Mouse (Mus musculus) MEL (cell line): Measurements from ENCODE around the gene Tnfaip8l2. TPM values are rescaled to one million over a fixed set of nuclear protein-coding genes. Genes with fewer than 3 reads are reported as not detected.

Source experiments
- DNase-seq: peaks from one replicate; pipeline ENCODE4 v3.0.0; 2011; ENCODE audit warnings: low read depth, low spot score
- H3K27ac ChIP-seq: 2 replicates; pipeline ENCODE4 v1.5.1; 2012; ENCODE audit warnings: low read depth, mild to moderate bottlenecking, control low read depth, low read length, moderate library complexity; ENCODE audit not compliant: control insufficient read depth
- H3K27me3 ChIP-seq, 2 experiments: fragments of 150-350 bp in 1 of 2; sonication (generic) in 1 of 2; 2 replicates each; pipeline ENCODE4 v1.6.1; 2012; ENCODE audit warnings: low read length in 2 of 2, mild to moderate bottlenecking in 2 of 2, improper control_type of control experiment in 1 of 2, moderate library complexity in 1 of 2; ENCODE audit not compliant: insufficient read depth in 2 of 2, control insufficient read depth in 1 of 2
- H3K36me3 ChIP-seq, 2 experiments: 2 replicates each; pipeline ENCODE4 v1.6.1; 2012 to 2014; ENCODE audit warnings: low read length in 2 of 2, improper control_type of control experiment in 1 of 2, inconsistent platforms in 1 of 2, mild to moderate bottlenecking in 1 of 2; ENCODE audit not compliant: insufficient read depth in 2 of 2, control insufficient read depth in 1 of 2
- H3K4me1 ChIP-seq, 2 experiments: fragments of 150-350 bp in 1 of 2; sonication (generic) in 1 of 2; 2 replicates each; pipeline ENCODE4 v1.6.1; 2012; ENCODE audit warnings: low read length in 2 of 2, improper control_type of control experiment in 1 of 2, mild to moderate bottlenecking in 1 of 2; ENCODE audit not compliant: insufficient read depth in 2 of 2, control insufficient read depth in 1 of 2
- H3K4me3 ChIP-seq, 2 experiments: fragments of 150-350 bp in 1 of 2; sonication (generic) in 1 of 2; 2 replicates each; pipeline ENCODE4 v1.5.1; 2012; ENCODE audit warnings: low read depth in 2 of 2, low read length in 2 of 2, mild to moderate bottlenecking in 2 of 2, moderate library complexity in 2 of 2, control low read depth in 1 of 2, improper control_type of control experiment in 1 of 2; ENCODE audit not compliant: control insufficient read depth in 1 of 2, insufficient read depth in 1 of 2
- H3K79me2 ChIP-seq: 2 replicates; pipeline ENCODE4 v1.6.1; 2012; ENCODE audit warnings: mild to moderate bottlenecking, low read length, moderate library complexity; ENCODE audit not compliant: control insufficient read depth, poor library complexity, insufficient read depth
- H3K9ac ChIP-seq: 2 replicates; pipeline ENCODE4 v1.6.1; 2012; ENCODE audit warnings: low read depth, mild to moderate bottlenecking, control low read depth, low read length, moderate library complexity; ENCODE audit not compliant: control insufficient read depth, poor library complexity, severe bottlenecking
- H3K9me3 ChIP-seq: fragments of 150-350 bp; sonication (generic); replicated peaks from 2 replicates; pipeline ENCODE4 v1.6.1; 2012; ENCODE audit warnings: mild to moderate bottlenecking, low read length, improper control_type of control experiment, moderate library complexity; ENCODE audit not compliant: insufficient read depth
- BHLHE40 ChIP-seq: IDR thresholded peaks from 2 replicates; pipeline ENCODE4 v1.6.1; 2012; ENCODE audit warnings: low read depth, mild to moderate bottlenecking, inconsistent platforms, low read length, improper control_type of control experiment, borderline replicate concordance
- CHD2 ChIP-seq: IDR thresholded peaks from 2 replicates; pipeline ENCODE4 v1.6.1; 2011; ENCODE audit warnings: low read length, improper control_type of control experiment
- CTCF ChIP-seq, 3 experiments: IDR thresholded peaks in 2 of 3; conservative IDR thresholded peaks in 1 of 3; 2 replicates each; pipeline ENCODE4 v1.5.1; 2011 to 2012; ENCODE audit warnings: low read length in 3 of 3, low read depth in 2 of 3, mild to moderate bottlenecking in 2 of 3, improper control_type of control experiment in 1 of 3, inconsistent platforms in 1 of 3, mixed read lengths in 1 of 3, moderate library complexity in 1 of 3; ENCODE audit not compliant: control insufficient read depth in 1 of 3, insufficient read depth in 1 of 3, poor library complexity in 1 of 3, severe bottlenecking in 1 of 3
- ELF1 ChIP-seq: IDR thresholded peaks from 2 replicates; pipeline ENCODE4 v1.6.1; 2014; ENCODE audit warnings: low read depth, mild to moderate bottlenecking, inconsistent platforms, low read length, improper control_type of control experiment, moderate library complexity
- EP300 ChIP-seq, 2 experiments: IDR thresholded peaks; 2 replicates each; pipeline ENCODE4 v1.6.1; 2011; ENCODE audit warnings: improper control_type of control experiment in 2 of 2, low read length in 2 of 2, low read depth in 1 of 2, mild to moderate bottlenecking in 1 of 2
- HCFC1 ChIP-seq: IDR thresholded peaks from 2 replicates; pipeline ENCODE4 v1.6.1; 2012; ENCODE audit warnings: low read depth, mild to moderate bottlenecking, inconsistent platforms, low read length, improper control_type of control experiment, moderate library complexity
- JUND ChIP-seq: IDR thresholded peaks from 2 replicates; pipeline ENCODE4 v1.6.1; 2011; ENCODE audit warnings: low read depth, mild to moderate bottlenecking, improper control_type of control experiment, low read length
- KAT2A ChIP-seq: conservative IDR thresholded peaks from 2 replicates; pipeline ENCODE4 v1.6.1; 2012; ENCODE audit warnings: low read depth, low read length, improper control_type of control experiment, inconsistent platforms
- MAX ChIP-seq: IDR thresholded peaks from 2 replicates; pipeline ENCODE4 v1.6.1; 2011; ENCODE audit warnings: low read length, improper control_type of control experiment
- MYB ChIP-seq: IDR thresholded peaks from 2 replicates; pipeline ENCODE4 v1.6.1; 2011; ENCODE audit warnings: mild to moderate bottlenecking, low read depth, low read length, improper control_type of control experiment
- MYC ChIP-seq: IDR thresholded peaks from 2 replicates; pipeline ENCODE4 v1.6.1; 2011; ENCODE audit warnings: low read depth, mild to moderate bottlenecking, low read length, improper control_type of control experiment, moderate library complexity
- NELFE ChIP-seq: IDR thresholded peaks from 2 replicates; pipeline ENCODE4 v1.6.1; 2011; ENCODE audit warnings: low read depth, low read length, improper control_type of control experiment
- NRF1 ChIP-seq: IDR thresholded peaks from 2 replicates; pipeline ENCODE4 v1.6.1; 2014; ENCODE audit warnings: low read depth, mild to moderate bottlenecking, inconsistent platforms, low read length, improper control_type of control experiment, moderate library complexity; ENCODE audit not compliant: poor library complexity, insufficient read depth, severe bottlenecking
- POLR2A ChIP-seq, 2 experiments: IDR thresholded peaks; 2 replicates each; pipeline ENCODE4 v1.6.1; 2011 to 2012; ENCODE audit warnings: low read length in 2 of 2, mild to moderate bottlenecking in 2 of 2, control low read depth in 1 of 2, improper control_type of control experiment in 1 of 2, low read depth in 1 of 2, moderate library complexity in 1 of 2; ENCODE audit not compliant: control insufficient read depth in 1 of 2, insufficient read depth in 1 of 2, poor library complexity in 1 of 2
- SIN3A ChIP-seq: IDR thresholded peaks from 2 replicates; pipeline ENCODE4 v1.6.1; 2012; ENCODE audit warnings: low read length, improper control_type of control experiment, inconsistent platforms
- TBP ChIP-seq: IDR thresholded peaks from 2 replicates; pipeline ENCODE4 v1.8.0; 2011; ENCODE audit warnings: low read depth, low read length, improper control_type of control experiment
- TCF12 ChIP-seq: IDR thresholded peaks from 2 replicates; pipeline ENCODE4 v1.6.1; 2014; ENCODE audit warnings: low read depth, mild to moderate bottlenecking, inconsistent platforms, low read length, improper control_type of control experiment, moderate library complexity
- UBTF ChIP-seq: IDR thresholded peaks from 2 replicates; pipeline ENCODE4 v1.6.1; 2012; ENCODE audit warnings: low read depth, mild to moderate bottlenecking, inconsistent platforms, low read length, improper control_type of control experiment, moderate library complexity, borderline replicate concordance; ENCODE audit not compliant: insufficient read depth
- ZC3H11A ChIP-seq: IDR thresholded peaks from 2 replicates; pipeline ENCODE4 v1.6.1; 2012; ENCODE audit warnings: low read depth, mild to moderate bottlenecking, inconsistent platforms, low read length, improper control_type of control experiment
- ZKSCAN1 ChIP-seq: IDR thresholded peaks from 2 replicates; pipeline ENCODE4 v1.6.1; 2012; ENCODE audit warnings: low read depth, mild to moderate bottlenecking, inconsistent platforms, low read length, improper control_type of control experiment, moderate library complexity
- ZMIZ1 ChIP-seq: IDR thresholded peaks from 2 replicates; pipeline ENCODE4 v1.6.1; 2012; ENCODE audit warnings: low read depth, mild to moderate bottlenecking, inconsistent platforms, low read length, improper control_type of control experiment, moderate library complexity
- ZNF384 ChIP-seq: IDR thresholded peaks from 2 replicates; pipeline ENCODE4 v1.6.1; 2012; ENCODE audit warnings: low read depth, mild to moderate bottlenecking, inconsistent platforms, low read length, improper control_type of control experiment
- polyA plus RNA-seq, 2 experiments: library from polyadenylated mRNA; stranded (reverse) in 1 of 2; unstranded in 1 of 2; fragments of >175 nt in 1 of 2; fragments of >200 nt in 1 of 2; gene quantifications; 2 replicates each; pipeline versions ENCODE4 v1.2.1 to v1.2.4; 2012; ENCODE audit warnings: low replicate concordance in 2 of 2, low read depth in 1 of 2; ENCODE audit not compliant: insufficient read length in 2 of 2, insufficient read depth in 1 of 2, missing spikeins in 1 of 2
- total RNA-seq: library from RNA; depleted of rRNA; stranded (reverse); fragments of 300-350 nt; gene quantifications from 2 replicates; pipeline ENCODE4 v1.2.3, GENCODE M21; 2012

Tnfaip8l2 gene
- total and polyA plus RNA-seq, 3 experiments = 3.1 to 5.8 TPM; not detected in 1

DNA sequence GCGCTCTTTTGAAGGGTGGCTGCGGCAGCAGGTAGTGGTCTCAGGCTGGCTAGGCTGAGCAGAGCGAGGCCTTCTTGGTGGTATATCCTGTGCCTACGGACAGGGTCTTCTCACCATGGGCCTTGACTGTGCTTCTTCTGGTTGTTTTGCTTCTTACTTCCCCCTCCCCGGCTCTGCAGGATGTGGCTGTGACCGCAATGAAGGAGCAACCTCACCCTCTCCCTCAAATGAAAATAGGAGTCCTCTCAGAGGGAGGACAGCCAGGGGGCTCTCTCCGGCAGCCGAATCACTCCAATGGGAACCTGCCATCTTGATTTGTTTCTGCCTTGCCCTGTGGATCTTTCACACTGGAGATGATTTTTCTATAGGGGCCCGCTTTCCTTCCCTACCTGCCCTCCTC, 686 bp downstream of the Tnfaip8l2 start:
- Histone ChIP-seq H3K36me3 (peaks cover 0 to 17% of the 10 kb centered on the region in 2 experiments; a peak in 3 of 4 replicates), H3K79me2 (no peaks in the 10 kb centered on the region), H3K4me1 (peaks cover 11 to 18% of the 10 kb centered on the region in 2 experiments), H3K27me3 (no peaks in the 10 kb centered on the region; a peak in 2 of 4 replicates), H3K9me3 (no peaks in the 10 kb centered on the region), H3K9ac (peak overlapping the region; percentile 6), H3K27ac (peak overlapping the region; percentile 25; the same call in 1 of the 2 replicates), H3K4me3 (peak overlapping the region in 1 of 2 experiments; percentile 14; a peak in 2 of 4 replicates)
- TF ChIP-seq SIN3A = 0 out of 2 replicates have a peak, but pooled peaks have one; percentile 11
- TF ChIP-seq HCFC1 = 0 out of 2 replicates have a peak, but pooled peaks have one; percentile 21
- no peak for TF ChIP-seq NELFE
- TF ChIP-seq BHLHE40 = 0 out of 2 replicates have a peak, but pooled peaks have one; percentile 18
- TF ChIP-seq KAT2A = no peak
- TF ChIP-seq MYB = no peak
- peak in 1 of 2 experiments; percentile 23; a peak in 1 of 4 replicates for TF ChIP-seq EP300 (IDR thresholded peaks at IDR 0.05; ENCODE audit: low read depth in 1 of 2, low read length in 2 of 2)
- TF ChIP-seq MAX = no peak
- TF ChIP-seq ELF1 = 0 out of 2 replicates have a peak, but pooled peaks have one; percentile 8
- TF ChIP-seq MYC = no peak
- no peak for TF ChIP-seq NRF1
- peak; percentile 41 for TF ChIP-seq ZMIZ1
- TF ChIP-seq ZC3H11A = 0 out of 2 replicates have a peak, but pooled peaks have one; percentile 5
- TF ChIP-seq TBP = peak; percentile 47; the same call in 1 of the 2 replicates
- DNase-seq = peak; percentile 68

GRCm38 (mm10) chr3:95140795-95141194, 1.4 kb downstream of the Tnfaip8l2 start:
- H3K4me1 ChIP-seq = peaks cover 18 to 24% of the 10 kb centered on the region in 2 experiments
- 0 out of 2 replicates have a peak, but pooled peaks cover 4% of the 10 kb centered on the region for H3K79me2 ChIP-seq
- DNase-seq = no peak
- H3K27ac ChIP-seq = peak overlapping the region; percentile 25; the same call in 1 of the 2 replicates
- H3K4me3 ChIP-seq = no peak overlapping the region
- peak; percentile 36; the same call in 1 of the 2 replicates for TF ChIP-seq ZNF384
- TF ChIP-seq CTCF (IDR thresholded peaks at IDR 0.05 in 2 of 3, conservative IDR thresholded peaks at IDR 0.05 in 1 of 3; ENCODE audit: control insufficient read depth in 1 of 3, insufficient read depth in 1 of 3, low read depth in 2 of 3, low read length in 3 of 3, poor library complexity in 1 of 3, severe bottlenecking in 1 of 3) = no peak
- no peak for TF ChIP-seq TCF12
- TF ChIP-seq JUND = no peak
- no peak for TF ChIP-seq POLR2A (IDR thresholded peaks at IDR 0.05; ENCODE audit: control insufficient read depth in 1 of 2, insufficient read depth in 1 of 2, low read depth in 1 of 2, low read length in 2 of 2, poor library complexity in 1 of 2)
- no peak for TF ChIP-seq CHD2
- TF ChIP-seq UBTF = 0 out of 2 replicates have a peak, but pooled peaks have one; percentile 28
- TF ChIP-seq ZKSCAN1 = peak; percentile 97
- H3K9ac ChIP-seq = no peak overlapping the region
- H3K36me3 ChIP-seq = peaks cover 0 to 24% of the 10 kb centered on the region in 2 experiments; a peak in 3 of 4 replicates
- no peaks in the 10 kb centered on the region for H3K9me3 ChIP-seq
- no peaks in the 10 kb centered on the region; a peak in 1 of 4 replicates for H3K27me3 ChIP-seq
